Mouse (Mus musculus) thymus, adult 2 months (tissue): ENCODE measurements around the gene 1600014C10Rik. TPM values are rescaled to one million over a fixed set of nuclear protein-coding genes. Genes with fewer than 3 reads are reported as not detected.

ENCODE experiments used
- DNase-seq: peaks from one replicate; pipeline ENCODE4 v3.0.0; 2021
- H3K27ac ChIP-seq: fragments of 200-500 bp; 2 replicates; pipeline ENCODE4 v1.5.1; 2012; ENCODE audit warnings: low read length, control low read depth; ENCODE audit not compliant: control insufficient read depth, insufficient read depth
- H3K27me3 ChIP-seq: fragments of 200-500 bp; 2 replicates; pipeline ENCODE4 v1.6.1; 2012; ENCODE audit warnings: mild to moderate bottlenecking, low read length, moderate library complexity, mixed read lengths; ENCODE audit not compliant: control insufficient read depth, insufficient read depth
- H3K36me3 ChIP-seq: fragments of 200-500 bp; 2 replicates; pipeline ENCODE4 v1.6.1; 2012; ENCODE audit warnings: mild to moderate bottlenecking, low read length, moderate library complexity; ENCODE audit not compliant: control insufficient read depth, insufficient read depth
- H3K4me1 ChIP-seq: fragments of 200-500 bp; replicated peaks from 2 replicates; pipeline ENCODE4 v1.6.1; 2012; ENCODE audit warnings: low read length; ENCODE audit not compliant: control insufficient read depth, insufficient read depth
- H3K4me3 ChIP-seq: fragments of 200-500 bp; 2 replicates; pipeline ENCODE4 v1.5.1; 2012; ENCODE audit warnings: mild to moderate bottlenecking, low read length, control low read depth, moderate library complexity; ENCODE audit not compliant: control insufficient read depth, insufficient read depth
- CTCF ChIP-seq: fragments of 200-500 bp; IDR thresholded peaks from 2 replicates; pipeline ENCODE4 v1.5.1; 2012; ENCODE audit warnings: mild to moderate bottlenecking, control low read depth, low read length, moderate library complexity, borderline replicate concordance; ENCODE audit not compliant: control insufficient read depth, poor library complexity, insufficient read depth; ENCODE audit errors: extremely low read depth
- POLR2A ChIP-seq: fragments of 200-500 bp; IDR thresholded peaks from 2 replicates; pipeline ENCODE4 v1.6.1; 2012; ENCODE audit warnings: mild to moderate bottlenecking, low read length, control low read depth, moderate library complexity; ENCODE audit not compliant: control insufficient read depth, poor library complexity, insufficient read depth; ENCODE audit errors: extremely low read depth
- WGBS: fragments of 180-500 bp; shearing (Covaris S2); methylation state at CpG from one replicate; pipeline ENCODE4 v1.1.7; 2018; 5-methylcytosine and 5-hydroxymethylcytosine counted together
- polyA plus RNA-seq: library from polyadenylated mRNA; depleted of rRNA; stranded (reverse); fragments of >200 nt; gene quantifications from 2 replicates; pipeline ENCODE4 v1.2.3, GENCODE M21; 2012

1600014C10Rik gene
- polyA plus RNA-seq, 1 experiment, result 44.8 TPM

DNA sequence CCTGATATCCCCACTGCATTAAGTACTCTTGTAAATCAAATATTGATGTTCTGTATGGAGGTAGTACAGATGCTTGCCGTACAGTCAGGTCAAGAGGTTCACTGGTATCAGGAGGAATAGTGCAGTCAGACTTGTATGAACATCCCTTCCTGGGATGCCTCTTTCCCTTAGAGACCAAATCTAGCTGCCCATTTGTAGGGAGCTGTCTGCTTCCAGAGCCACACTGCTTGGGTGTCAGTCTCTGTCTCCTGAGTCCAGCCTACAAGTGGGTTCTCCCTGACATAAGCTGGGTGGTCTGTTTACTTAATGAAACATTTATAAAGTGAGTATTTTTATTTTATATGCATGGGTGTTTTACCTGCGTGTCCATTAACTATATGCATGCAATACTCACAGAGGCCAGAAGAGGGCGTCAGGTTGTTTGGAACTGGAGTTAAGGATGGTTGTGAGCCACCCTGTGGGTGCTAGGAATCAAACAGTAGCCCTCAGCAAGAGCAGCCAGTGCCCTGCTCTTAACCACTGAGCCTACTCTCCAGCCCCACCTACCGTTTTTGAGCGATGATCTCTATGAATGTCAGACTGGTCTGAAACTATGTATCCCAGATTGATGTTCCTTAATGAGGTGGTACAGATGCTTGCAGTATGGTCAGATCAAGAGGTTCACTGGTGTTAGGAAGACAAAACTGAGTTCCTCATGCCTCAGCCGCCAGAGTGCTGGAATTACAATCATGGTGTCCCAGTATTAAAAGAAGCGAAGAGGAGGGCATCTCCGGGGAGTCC is 7.2 kb downstream of the 1600014C10Rik start:
- TF ChIP-seq POLR2A, result no peak
- TF ChIP-seq CTCF, result peak; percentile 24; the same call in 1 of the 2 replicates
- Histone ChIP-seq H3K36me3 (peaks cover 4% of the 10 kb centered on the region; the same call in 1 of the 2 replicates), H3K4me1 (peaks cover 34% of the 10 kb centered on the region), H3K27ac (peak overlapping the region; percentile 90), H3K4me3 (no peak overlapping the region), H3K27me3 (no peaks in the 10 kb centered on the region)
- 95% methylated on average over 8 of the region's 8 CpGs for WGBS
- DNase-seq, result no peak

DNA sequence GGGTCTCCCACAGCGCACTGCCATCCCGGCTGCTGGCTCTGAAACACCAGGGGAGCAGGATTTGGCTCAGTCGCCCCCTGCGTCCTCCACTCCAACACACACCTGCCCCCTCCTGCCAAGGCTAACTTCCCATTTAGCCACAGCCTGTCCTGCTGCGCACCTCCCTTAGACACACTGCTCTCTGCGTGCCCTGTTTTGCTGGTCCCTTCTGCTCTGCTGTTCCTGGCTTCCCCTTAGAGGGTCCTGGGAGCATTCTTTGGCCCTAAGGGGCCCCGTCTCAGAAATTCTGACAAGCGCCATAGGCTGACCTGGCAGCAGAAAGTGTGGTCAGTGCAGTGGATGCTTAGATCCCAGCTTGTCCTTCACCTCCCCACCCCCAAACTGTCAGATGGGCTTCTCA is 8.1 kb downstream of the 1600014C10Rik start:
- peaks cover 6% of the 10 kb centered on the region; the same call in 1 of the 2 replicates for H3K36me3 ChIP-seq
- TF ChIP-seq CTCF (no peak), POLR2A (no peak)
- no peak overlapping the region for H3K27ac ChIP-seq
- no peak overlapping the region for H3K4me3 ChIP-seq
- DNase-seq, result no peak
- peaks cover 29% of the 10 kb centered on the region for H3K4me1 ChIP-seq
- 97% methylated on average over 8 of the region's 8 CpGs for WGBS
- no peaks in the 10 kb centered on the region for H3K27me3 ChIP-seq

DNA sequence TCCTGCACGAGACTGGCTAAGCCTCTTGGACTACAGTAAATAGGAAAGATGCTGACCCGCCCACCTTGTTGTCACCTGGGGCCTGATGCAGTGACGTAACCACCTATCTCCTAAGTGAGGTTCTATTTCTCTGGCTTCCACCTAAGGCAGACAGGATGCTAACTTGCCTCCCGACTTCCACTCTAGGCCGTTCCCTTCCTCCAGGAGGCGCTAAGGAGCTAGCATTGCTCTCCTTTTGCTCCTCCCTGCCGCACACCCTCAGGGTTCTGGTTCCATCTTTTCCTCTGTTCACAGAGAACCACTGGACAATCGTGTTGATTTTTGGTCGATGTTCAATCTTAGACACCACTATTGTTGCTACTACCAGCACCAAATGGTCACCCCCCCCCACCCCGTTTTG is 8.6 kb downstream of the 1600014C10Rik start:
- TF ChIP-seq POLR2A (no peak), CTCF (no peak)
- Histone ChIP-seq H3K36me3 (peaks cover 6% of the 10 kb centered on the region; the same call in 1 of the 2 replicates), H3K4me1 (peaks cover 27% of the 10 kb centered on the region), H3K27me3 (no peaks in the 10 kb centered on the region), H3K4me3 (no peak overlapping the region), H3K27ac (no peak overlapping the region)
- 90% methylated on average over 10 of the region's 10 CpGs for WGBS
- DNase-seq, result peak; percentile 42

DNA sequence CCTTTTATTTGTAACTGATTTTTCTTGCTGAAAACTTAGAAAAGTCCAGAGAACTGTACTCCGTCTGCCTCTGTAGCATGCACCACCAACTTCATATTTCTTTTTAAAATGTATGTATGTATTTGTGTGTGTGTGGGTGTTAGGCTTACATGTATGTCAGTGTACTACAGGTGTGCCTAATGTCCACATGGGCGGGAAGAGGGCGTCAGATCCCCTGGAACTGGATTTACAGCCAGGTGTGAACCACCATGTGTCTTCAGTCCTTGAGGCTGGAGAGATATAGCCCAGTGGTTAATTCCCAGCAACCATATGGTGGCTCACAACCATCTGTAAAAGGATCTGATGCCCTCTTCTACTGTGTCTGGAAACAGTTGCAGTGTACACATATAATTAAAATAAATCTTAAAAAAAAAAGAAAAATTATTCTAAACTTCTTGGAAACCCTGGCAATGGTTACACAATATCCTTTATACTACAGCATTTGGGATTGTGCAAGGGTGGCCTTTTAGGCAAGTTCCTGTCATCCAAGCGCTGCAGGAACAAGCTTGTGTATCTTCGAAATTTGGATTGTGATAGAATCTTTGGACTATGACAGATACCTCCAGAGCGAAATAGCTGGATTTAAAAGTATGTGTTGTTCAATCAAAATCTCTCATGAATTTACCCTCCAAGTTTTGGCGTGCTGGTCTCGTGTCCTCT is 17.0 kb downstream of the 1600014C10Rik start:
- Histone ChIP-seq H3K27me3 (no peaks in the 10 kb centered on the region), H3K4me3 (no peak overlapping the region), H3K27ac (no peak overlapping the region), H3K36me3 (peaks cover 3% of the 10 kb centered on the region; the same call in 1 of the 2 replicates), H3K4me1 (peaks cover 4% of the 10 kb centered on the region; the same call in 1 of the 2 replicates)
- TF ChIP-seq CTCF (no peak), POLR2A (no peak)
- WGBS, result 82% methylated on average over 8 of the region's 8 CpGs
- DNase-seq, result no peak

DNA sequence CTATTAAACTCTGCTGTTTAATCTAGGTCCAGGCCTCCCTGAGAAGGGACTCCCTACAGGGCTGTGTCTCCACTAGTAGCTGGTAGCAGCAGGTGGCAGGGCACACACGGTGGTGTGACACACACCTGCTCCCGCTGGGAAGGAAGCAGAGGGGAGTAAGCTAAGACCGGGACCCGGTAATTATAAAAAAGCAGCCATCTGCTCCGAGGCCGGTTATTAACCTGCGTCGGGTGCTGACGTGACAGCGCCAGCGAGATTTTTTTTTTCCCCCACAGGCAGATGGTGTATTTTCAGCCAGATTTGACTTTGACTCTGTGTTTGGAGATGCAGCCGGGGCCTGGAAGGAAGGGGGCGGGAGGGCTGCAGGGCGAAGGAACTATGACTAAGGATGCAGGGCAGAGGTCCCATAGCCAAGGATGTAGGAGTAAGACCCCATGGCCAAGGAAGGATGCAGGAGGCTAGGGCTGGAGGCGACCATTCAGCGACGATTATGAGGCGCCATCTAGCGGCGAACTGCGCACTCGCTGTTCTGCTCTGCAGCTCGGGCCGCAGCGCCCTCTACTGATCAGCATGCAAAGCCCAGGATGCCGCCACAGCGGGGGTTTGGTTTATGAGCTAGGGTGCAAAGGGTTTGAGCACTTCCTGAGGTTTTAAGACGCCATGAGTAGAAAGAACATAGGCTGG is 17.7 kb downstream of the 1600014C10Rik start:
- WGBS, result 2% methylated on average over 28 of the region's 28 CpGs
- peak; percentile 91 for DNase-seq
- Histone ChIP-seq H3K27me3 (no peaks in the 10 kb centered on the region), H3K36me3 (no peaks in the 10 kb centered on the region), H3K27ac (no peak overlapping the region), H3K4me1 (peaks cover 4% of the 10 kb centered on the region; the same call in 1 of the 2 replicates), H3K4me3 (no peak overlapping the region)
- TF ChIP-seq POLR2A, result no peak
- TF ChIP-seq CTCF, result peak; percentile 100

DNA sequence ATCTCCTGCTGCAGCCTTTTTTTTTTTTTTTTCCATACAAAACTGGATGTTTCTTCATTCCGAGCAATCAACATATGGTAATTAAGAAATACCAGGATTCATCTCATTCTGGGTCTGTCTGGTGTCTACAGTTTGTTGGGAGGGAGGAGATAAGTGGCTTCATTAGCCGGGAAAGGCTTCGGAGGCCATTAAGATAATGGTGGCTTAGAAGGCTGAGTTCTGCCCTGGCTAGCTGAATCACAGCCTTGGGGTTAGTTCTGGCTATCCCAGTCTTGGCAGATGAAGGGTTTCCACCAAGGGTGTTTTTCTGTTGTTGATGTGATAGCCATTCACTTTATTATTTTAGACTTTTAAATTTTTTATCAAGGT is 18.3 kb downstream of the 1600014C10Rik start:
- peaks cover 4% of the 10 kb centered on the region; the same call in 1 of the 2 replicates for H3K4me1 ChIP-seq
- H3K27me3 ChIP-seq, result no peaks in the 10 kb centered on the region
- no peak overlapping the region for H3K27ac ChIP-seq
- 55% methylated on average over 3 of the region's 3 CpGs for WGBS
- DNase-seq, result no peak
- H3K4me3 ChIP-seq, result no peak overlapping the region
- TF ChIP-seq POLR2A, result no peak
- H3K36me3 ChIP-seq, result no peaks in the 10 kb centered on the region
